Mouse (Mus musculus) hindbrain, embryonic 12.5 days (tissue): Measurements from ENCODE around the gene Armc2. TPM values are rescaled to one million over a fixed set of nuclear protein-coding genes. Genes with fewer than 3 reads are reported as not detected.
A peak's percentile ranks its signal among the peaks of the same experiment; 100 is the strongest.

Source experiments
- ATAC-seq: fragments of 200-750 bp; cut with Nextera tagmentation; 2 replicates; pipeline ENCODE4 v1.8.0; 2017; ENCODE audit warnings: moderate TSS enrichment; ENCODE audit not compliant: low FRiP score
- H3K27ac ChIP-seq: fragments of 300-500 bp; sonication (generic); 2 replicates; pipeline ENCODE4 v1.5.1; 2016; ENCODE audit warnings: mild to moderate bottlenecking
- H3K27me3 ChIP-seq: fragments of 300-500 bp; sonication (generic); 2 replicates; pipeline ENCODE4 v1.6.1; 2016; ENCODE audit warnings: mild to moderate bottlenecking
- H3K36me3 ChIP-seq: fragments of 300-500 bp; sonication (generic); 2 replicates; pipeline ENCODE4 v1.6.1; 2016; ENCODE audit warnings: mild to moderate bottlenecking
- H3K4me1 ChIP-seq: fragments of 300-500 bp; sonication (generic); 2 replicates; pipeline ENCODE4 v1.6.1; 2016
- H3K4me2 ChIP-seq: fragments of 300-500 bp; sonication (generic); replicated peaks from 2 replicates; pipeline ENCODE4 v1.6.1; 2016; ENCODE audit warnings: mild to moderate bottlenecking
- H3K4me3 ChIP-seq: fragments of 300-500 bp; sonication (generic); 2 replicates; pipeline ENCODE4 v1.5.1; 2016; ENCODE audit warnings: mild to moderate bottlenecking
- H3K9ac ChIP-seq: fragments of 300-500 bp; sonication (generic); 2 replicates; pipeline ENCODE4 v1.6.1; 2016; ENCODE audit warnings: mild to moderate bottlenecking, moderate library complexity
- H3K9me3 ChIP-seq: fragments of 300-500 bp; sonication (generic); replicated peaks from 2 replicates; pipeline ENCODE4 v1.6.1; 2016; ENCODE audit warnings: mild to moderate bottlenecking
- WGBS: fragments of 180-500 bp; shearing (Covaris S2); methylation state at CpG from one replicate; pipeline ENCODE4 v1.1.7; 2016; 5-methylcytosine and 5-hydroxymethylcytosine counted together
- polyA plus RNA-seq: library from polyadenylated mRNA; unstranded; fragments of >200 nt; fragmentation: Nextera tagmentation; extraction: Ambion mirVana; gene quantifications from 2 replicates; pipeline ENCODE4 v1.2.1, GENCODE M21; 2016

The Armc2 gene
- polyA plus RNA-seq, 1 experiment from 2014 or later, result 4.8 TPM

DNA sequence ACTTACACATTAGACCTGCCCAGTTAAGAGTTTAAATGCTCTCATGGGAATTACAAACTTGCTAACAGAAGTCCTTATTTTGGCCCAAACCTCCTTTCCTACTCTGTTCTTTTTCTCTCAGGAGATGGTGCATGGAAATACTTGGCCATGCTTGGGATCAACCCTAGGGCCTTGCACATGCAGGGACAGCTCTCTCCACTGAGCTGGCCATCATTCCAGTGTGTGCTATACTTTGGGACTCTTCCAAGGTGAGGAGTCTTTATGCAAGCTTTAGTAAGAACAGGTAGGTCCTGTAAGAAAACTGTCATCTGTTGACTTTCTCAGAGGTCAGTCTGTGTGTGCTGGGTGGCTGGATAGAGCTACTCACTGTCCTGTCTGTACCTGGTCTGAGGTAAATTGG is 127.7 kb downstream of the Armc2 start:
- ATAC-seq, result no peak
- Histone ChIP-seq H3K4me2 (no peak overlapping the region), H3K36me3 (no peaks in the 10 kb centered on the region), H3K4me1 (peaks cover 10% of the 10 kb centered on the region), H3K9me3 (no peaks in the 10 kb centered on the region), H3K27me3 (no peaks in the 10 kb centered on the region), H3K4me3 (no peak overlapping the region), H3K9ac (no peak overlapping the region), H3K27ac (no peak overlapping the region)

DNA sequence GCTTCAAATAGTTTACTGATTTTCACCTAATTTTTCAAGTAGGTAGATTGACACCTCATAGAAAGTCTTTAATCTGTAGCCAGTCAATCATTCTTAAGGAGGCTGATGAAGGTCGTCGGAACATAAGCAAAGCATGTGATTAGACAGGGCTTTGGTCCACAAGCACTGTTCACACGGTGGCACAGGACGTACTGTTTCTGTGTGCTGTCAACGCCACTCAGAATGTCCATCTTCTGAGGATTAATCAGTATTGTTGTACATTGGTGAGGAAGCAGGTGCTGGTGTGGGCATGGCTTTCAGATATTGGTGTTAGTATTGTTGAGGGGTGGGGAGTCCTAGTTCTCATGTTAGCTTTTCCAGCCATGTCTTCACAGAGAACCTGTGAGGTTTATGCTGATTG is 128.7 kb downstream of the Armc2 start:
- H3K4me2 ChIP-seq, result no peak overlapping the region
- ATAC-seq, result no peak
- peaks cover 10% of the 10 kb centered on the region for H3K4me1 ChIP-seq
- no peak overlapping the region for H3K27ac ChIP-seq
- no peak overlapping the region for H3K4me3 ChIP-seq
- H3K27me3 ChIP-seq, result no peaks in the 10 kb centered on the region
- H3K36me3 ChIP-seq, result no peaks in the 10 kb centered on the region
- 80% methylated on average over 5 of the region's 5 CpGs for WGBS
- no peak overlapping the region for H3K9ac ChIP-seq
- H3K9me3 ChIP-seq, result no peaks in the 10 kb centered on the region

DNA sequence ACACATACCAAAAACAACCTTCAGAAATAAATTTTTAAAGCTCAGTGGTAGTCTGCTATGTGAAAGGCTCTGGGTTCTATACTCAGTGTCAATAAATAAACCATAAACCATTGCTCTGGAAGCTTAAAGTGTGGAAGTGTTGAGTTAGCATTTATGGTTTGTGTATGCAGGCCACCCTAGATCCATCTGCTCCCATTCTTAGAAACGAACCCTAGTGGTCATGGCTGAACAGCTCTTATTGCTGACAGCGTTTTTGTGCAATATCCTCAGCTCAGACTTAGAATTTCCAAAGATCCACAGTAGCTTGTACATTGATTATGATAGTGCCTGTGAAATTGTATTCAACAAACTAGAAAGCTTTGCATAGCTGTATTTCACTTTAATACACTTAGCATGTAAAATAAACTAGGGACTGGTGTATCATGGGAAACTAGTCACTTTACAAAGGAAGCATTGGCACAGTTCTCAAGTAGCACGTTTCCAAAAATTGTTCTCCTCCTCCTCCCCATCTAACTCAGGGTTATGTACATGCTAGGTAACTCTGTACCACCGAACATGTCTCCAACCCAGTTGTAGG is 129.8 kb downstream of the Armc2 start:
- H3K27me3 ChIP-seq, result no peaks in the 10 kb centered on the region
- ATAC-seq, result no peak
- peak overlapping the region; percentile 68 for H3K4me3 ChIP-seq
- peak overlapping the region; percentile 83 for H3K4me2 ChIP-seq
- WGBS, result 62% methylated on average over 4 of the region's 4 CpGs
- no peak overlapping the region for H3K27ac ChIP-seq
- no peak overlapping the region for H3K9ac ChIP-seq
- no peaks in the 10 kb centered on the region for H3K36me3 ChIP-seq
- no peaks in the 10 kb centered on the region for H3K9me3 ChIP-seq
- peaks cover 12% of the 10 kb centered on the region for H3K4me1 ChIP-seq

DNA sequence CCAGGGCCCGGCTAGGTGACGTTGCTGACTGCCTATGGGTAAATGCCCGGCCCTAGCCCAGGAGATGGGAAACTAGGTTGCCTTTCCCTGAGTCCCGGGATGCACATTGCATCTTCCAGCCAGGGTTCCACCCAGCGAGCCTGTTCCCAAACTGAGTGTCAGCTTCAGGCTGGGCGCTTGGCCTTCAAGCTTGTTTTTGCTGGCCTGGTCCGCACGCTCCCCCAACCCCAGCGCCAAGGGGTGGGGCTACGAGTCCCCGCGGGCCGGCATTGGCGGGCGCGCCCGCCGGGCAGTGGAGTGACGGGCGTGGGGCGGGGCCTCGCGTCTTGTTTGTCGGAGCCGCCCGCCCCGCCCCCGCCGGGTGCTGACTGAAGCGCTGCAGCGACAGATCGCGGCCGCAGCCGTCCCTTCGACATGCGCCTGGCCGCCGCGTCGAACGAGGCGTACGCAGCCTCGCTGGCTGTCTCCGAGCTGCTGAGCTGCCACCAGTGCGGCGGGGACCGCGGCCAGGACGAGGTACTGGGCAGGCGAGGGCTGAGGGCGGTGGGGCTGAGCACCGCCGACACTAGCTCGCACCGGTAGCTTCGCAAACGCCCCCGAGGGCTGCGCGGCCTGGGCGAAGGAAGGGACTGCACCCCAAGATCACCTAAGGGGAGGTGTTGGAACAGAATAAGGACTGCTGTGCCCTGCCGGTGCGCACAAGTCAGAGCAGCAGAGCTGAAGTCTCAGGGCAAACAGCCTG is 131.0 kb downstream of the Armc2 start:
- Histone ChIP-seq H3K4me1 (peaks cover 12% of the 10 kb centered on the region), H3K36me3 (no peaks in the 10 kb centered on the region), H3K27ac (peak overlapping the region; percentile 94), H3K9ac (peak overlapping the region; percentile 81), H3K9me3 (no peaks in the 10 kb centered on the region), H3K4me3 (peak overlapping the region; percentile 68), H3K27me3 (no peaks in the 10 kb centered on the region), H3K4me2 (peak overlapping the region; percentile 83)
- under 1% methylated on average over 63 of the region's 65 CpGs for WGBS
- ATAC-seq, result peak; percentile 98

DNA sequence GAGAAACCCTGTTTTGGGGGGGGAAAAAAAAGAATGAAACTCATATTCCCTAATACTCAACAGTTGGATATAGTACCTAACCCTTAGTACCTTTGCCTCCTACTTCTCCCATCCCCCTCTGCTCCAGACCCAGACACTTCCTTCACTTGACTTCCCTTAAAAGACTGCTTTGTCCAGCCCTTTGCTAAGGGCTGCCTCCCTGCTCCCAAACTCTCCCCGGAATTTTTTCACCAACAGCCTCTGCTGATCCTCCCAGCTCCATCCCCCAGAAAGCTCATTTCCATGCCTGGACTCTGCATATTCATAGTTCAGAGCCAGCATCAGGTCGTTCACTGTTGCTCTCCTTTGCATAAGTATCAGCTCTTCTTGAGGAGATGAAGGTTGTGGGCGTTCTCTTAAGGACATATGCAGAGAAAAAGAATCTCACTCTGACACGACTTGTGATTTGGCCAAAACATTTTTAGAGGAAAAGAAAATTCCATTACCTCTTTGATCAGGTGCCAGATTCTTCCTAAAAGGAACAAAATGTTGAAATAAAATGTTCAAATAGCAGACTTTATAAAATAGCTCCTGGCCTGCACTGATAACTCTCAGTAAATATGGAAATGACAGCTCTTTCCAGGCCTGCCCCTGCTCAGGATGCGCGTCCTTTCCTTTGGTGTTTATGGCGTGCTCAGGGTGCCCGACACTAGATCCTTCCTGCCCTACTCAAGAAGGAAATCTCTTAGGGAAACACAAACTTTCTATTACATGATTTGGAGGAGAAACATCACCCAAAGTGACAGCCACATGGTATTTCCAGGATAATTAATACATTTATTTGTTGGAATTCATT is 134.3 kb downstream of the Armc2 start:
- Histone ChIP-seq H3K9me3 (no peaks in the 10 kb centered on the region), H3K27ac (no peak overlapping the region), H3K4me2 (no peak overlapping the region), H3K27me3 (no peaks in the 10 kb centered on the region), H3K36me3 (no peaks in the 10 kb centered on the region), H3K4me1 (peaks cover 20% of the 10 kb centered on the region), H3K9ac (no peak overlapping the region), H3K4me3 (no peak overlapping the region)
- 57% methylated on average over 8 of the region's 8 CpGs for WGBS
- ATAC-seq, result no peak

DNA sequence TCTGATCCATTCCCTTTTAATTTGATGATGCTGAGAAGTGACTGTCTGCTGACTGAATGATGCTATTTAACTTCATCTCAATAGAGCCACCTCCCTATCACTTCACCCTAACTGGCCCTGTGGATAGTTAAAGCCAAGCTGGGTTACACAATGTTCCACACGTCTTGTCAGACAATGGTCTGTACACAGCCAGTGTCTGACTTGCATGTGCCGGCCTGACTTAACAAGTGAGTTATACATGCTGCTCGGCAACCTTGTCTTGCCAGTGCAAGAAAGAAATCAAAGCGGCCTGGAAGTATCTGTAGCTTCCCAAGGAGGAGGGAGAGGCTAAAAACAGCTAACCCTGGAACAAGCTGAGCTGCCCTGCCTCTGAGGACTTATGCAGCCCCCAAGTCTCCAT is 136.8 kb downstream of the Armc2 start:
- no peak for ATAC-seq
- Histone ChIP-seq H3K9ac (no peak overlapping the region), H3K36me3 (no peaks in the 10 kb centered on the region), H3K4me3 (no peak overlapping the region), H3K4me2 (no peak overlapping the region), H3K27me3 (no peaks in the 10 kb centered on the region), H3K27ac (no peak overlapping the region), H3K9me3 (no peaks in the 10 kb centered on the region), H3K4me1 (peaks cover 11% of the 10 kb centered on the region)
- 17% methylated on average over 4 of the region's 4 CpGs for WGBS

DNA sequence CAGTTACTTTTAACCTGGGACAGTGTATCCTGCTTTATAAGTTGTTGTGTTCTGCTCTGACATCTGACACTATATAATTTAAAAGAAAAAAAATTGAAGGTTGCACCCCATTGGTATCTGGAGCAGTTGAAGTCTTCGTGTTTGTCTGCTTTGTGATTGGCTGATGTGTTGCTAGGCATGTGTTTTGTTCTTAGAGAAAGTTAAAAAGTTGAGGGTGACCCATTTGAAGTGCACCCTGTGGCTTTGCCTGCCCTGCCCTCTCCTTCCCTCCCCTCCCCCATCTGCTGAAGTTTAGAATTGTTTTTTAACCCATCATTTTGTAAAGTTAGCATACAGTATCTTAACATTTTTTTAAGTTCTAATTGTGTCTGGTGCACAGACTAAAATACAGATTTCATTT is 137.5 kb downstream of the Armc2 start:
- peaks cover 11% of the 10 kb centered on the region for H3K4me1 ChIP-seq
- no peaks in the 10 kb centered on the region for H3K9me3 ChIP-seq
- no peaks in the 10 kb centered on the region for H3K27me3 ChIP-seq
- no peak overlapping the region for H3K9ac ChIP-seq
- H3K36me3 ChIP-seq, result no peaks in the 10 kb centered on the region
- no peak overlapping the region for H3K4me2 ChIP-seq
- no peak for ATAC-seq
- WGBS, result 7% methylated on average over 1 of the region's 1 CpGs
- no peak overlapping the region for H3K4me3 ChIP-seq
- H3K27ac ChIP-seq, result no peak overlapping the region

DNA sequence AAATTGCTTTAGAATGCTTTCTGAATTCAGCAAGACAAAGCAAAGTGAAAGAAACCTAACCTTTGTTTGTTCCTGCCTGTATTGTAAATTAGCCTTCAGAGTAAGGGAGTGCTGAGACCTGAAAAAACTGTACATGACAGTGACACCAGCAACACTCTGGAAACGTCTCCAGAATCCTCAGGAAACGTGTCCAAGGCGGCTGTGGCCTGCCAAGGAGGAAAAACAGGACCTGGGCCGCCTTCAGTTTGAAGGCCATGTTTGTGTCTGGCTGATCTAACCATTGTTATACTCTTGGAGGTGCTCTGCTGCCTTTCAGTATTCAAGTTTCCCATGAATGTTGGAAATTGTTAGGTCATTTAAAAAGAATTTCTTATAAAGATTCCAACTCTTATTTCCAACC is 138.0 kb downstream of the Armc2 start:
- 42% methylated on average over 4 of the region's 4 CpGs for WGBS
- no peak overlapping the region for H3K27ac ChIP-seq

DNA sequence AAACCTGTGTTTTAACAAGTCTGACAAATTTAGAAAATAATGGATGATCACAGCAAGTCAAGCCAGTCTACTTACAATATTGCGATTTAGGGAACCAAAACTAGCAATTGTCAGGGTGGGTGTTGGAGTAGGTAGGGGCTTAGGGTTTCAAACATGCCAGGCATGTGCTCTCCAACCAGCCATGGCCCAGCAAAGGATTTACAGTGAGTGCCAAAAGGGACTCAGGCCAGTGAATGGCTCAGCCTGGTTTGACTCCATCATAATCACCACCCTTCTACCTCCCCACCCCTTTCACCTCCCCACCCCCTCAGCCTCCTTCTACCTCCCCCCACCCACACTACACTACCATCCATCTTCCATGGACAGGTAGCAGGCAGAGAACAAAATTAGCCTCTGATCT is 138.6 kb downstream of the Armc2 start:
- Histone ChIP-seq H3K27ac (no peak overlapping the region), H3K4me2 (no peak overlapping the region), H3K36me3 (no peaks in the 10 kb centered on the region), H3K9me3 (no peaks in the 10 kb centered on the region), H3K4me1 (peaks cover 11% of the 10 kb centered on the region), H3K9ac (no peak overlapping the region), H3K27me3 (no peaks in the 10 kb centered on the region), H3K4me3 (no peak overlapping the region)
- no peak for ATAC-seq
- WGBS, result 70% methylated on average over 1 of the region's 1 CpGs

More for the DNA sequence above, 138.0 kb downstream of the Armc2 start:
- H3K9me3 ChIP-seq, result no peaks in the 10 kb centered on the region
- H3K4me1 ChIP-seq, result peaks cover 11% of the 10 kb centered on the region
- ATAC-seq, result no peak
- no peak overlapping the region for H3K4me2 ChIP-seq
- H3K4me3 ChIP-seq, result no peak overlapping the region
- H3K27me3 ChIP-seq, result no peaks in the 10 kb centered on the region
- H3K9ac ChIP-seq, result no peak overlapping the region
- no peaks in the 10 kb centered on the region for H3K36me3 ChIP-seq

DNA sequence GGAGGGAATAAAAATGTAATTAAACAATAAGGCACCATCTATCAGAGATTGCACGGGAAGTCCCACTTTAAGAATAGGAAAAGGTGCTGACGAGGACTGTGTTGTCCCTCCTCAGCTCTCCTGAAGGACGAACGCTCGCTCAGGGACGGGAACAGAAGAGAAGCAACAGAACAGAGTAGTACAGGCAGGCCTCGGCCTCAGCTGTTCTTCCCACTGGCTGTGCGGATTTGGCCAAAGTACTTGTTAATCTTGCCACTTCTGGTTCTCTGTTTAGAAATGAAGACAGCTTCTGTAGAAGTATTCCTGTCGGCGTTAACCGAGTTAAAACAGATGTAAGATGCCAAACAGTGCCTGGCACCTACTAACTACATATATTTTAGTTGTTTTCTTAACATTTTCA is 139.9 kb downstream of the Armc2 start:
- 0 out of 2 replicates have a peak overlapping the region, but pooled peaks have one; percentile 12 for H3K27ac ChIP-seq
- ATAC-seq, result no peak
- H3K4me3 ChIP-seq, result no peak overlapping the region
- peaks cover 8% of the 10 kb centered on the region for H3K4me1 ChIP-seq
- H3K9me3 ChIP-seq, result no peaks in the 10 kb centered on the region
- H3K36me3 ChIP-seq, result no peaks in the 10 kb centered on the region
- no peak overlapping the region for H3K4me2 ChIP-seq
- H3K27me3 ChIP-seq, result no peaks in the 10 kb centered on the region
- WGBS, result 88% methylated on average over 11 of the region's 11 CpGs
- H3K9ac ChIP-seq, result no peak overlapping the region

DNA sequence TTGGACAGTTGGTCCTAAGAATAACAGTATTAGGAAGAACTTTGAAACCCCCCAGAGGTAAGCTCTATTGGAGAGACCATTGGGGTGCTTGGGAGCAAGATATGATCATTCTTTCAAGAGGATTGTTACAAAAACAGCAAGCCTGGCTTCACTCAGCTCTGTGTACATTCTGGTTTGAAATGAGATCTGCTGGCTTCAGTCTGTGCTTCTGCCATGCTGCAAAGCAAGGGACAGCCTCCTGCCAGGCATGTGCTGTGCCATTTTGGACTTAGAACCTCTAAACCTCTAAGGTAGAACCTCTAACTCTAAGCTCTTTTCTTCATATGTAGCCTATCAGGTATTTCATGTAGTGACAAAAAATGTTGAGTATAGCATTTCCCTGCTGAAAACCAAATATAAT is 142.6 kb downstream of the Armc2 start:
- Histone ChIP-seq H3K4me2 (no peak overlapping the region), H3K4me1 (no peaks in the 10 kb centered on the region), H3K27me3 (no peaks in the 10 kb centered on the region), H3K9me3 (no peaks in the 10 kb centered on the region), H3K36me3 (no peaks in the 10 kb centered on the region), H3K4me3 (no peak overlapping the region), H3K27ac (no peak overlapping the region), H3K9ac (no peak overlapping the region)
- no peak for ATAC-seq

DNA sequence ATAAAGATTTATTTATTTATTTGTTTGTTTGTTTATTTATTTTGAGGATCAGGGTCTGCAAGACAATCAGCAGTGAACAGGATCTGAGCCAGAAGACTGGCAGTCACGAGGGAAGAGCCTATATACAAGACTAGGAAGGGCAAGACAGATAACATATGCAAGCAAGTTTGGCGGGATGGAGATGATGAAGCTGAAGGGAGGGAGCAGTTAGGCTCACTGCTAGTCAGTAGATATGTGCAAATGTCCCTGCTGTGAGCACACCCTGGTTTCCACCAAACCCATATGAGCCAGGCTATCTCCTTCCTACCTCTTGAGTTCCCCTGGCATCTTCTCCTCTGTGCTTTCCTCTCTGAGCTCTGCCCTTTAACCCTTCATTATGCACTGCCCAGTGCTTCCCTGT is 146.7 kb downstream of the Armc2 start:
- H3K9me3 ChIP-seq, result no peaks in the 10 kb centered on the region
- H3K36me3 ChIP-seq, result no peaks in the 10 kb centered on the region
- 0 out of 2 replicates have a peak, but pooled peaks cover 9% of the 10 kb centered on the region for H3K4me1 ChIP-seq
- H3K4me2 ChIP-seq, result no peak overlapping the region
- no peak overlapping the region for H3K27ac ChIP-seq
- no peaks in the 10 kb centered on the region for H3K27me3 ChIP-seq
- no peak overlapping the region for H3K9ac ChIP-seq
- WGBS, result 76% methylated on average over 2 of the region's 2 CpGs
- ATAC-seq, result no peak
- no peak overlapping the region for H3K4me3 ChIP-seq
